Mouse (Mus musculus) CH12.LX (cell line): ENCODE results near the gene Scamp2. TPM values are rescaled to one million over a fixed set of nuclear protein-coding genes. Genes with fewer than 3 reads are reported as not detected.

Experiments used
- DNase-seq: peaks from one replicate; pipeline ENCODE4 v3.0.0-alpha.2; 2013; ENCODE audit errors: extremely low read depth
- H3K27ac ChIP-seq: 2 replicates; pipeline ENCODE4 v1.5.1; 2012; ENCODE audit warnings: low read depth, mild to moderate bottlenecking, control low read depth, moderate library complexity; ENCODE audit not compliant: insufficient read depth
- H3K27me3 ChIP-seq: replicated peaks from 2 replicates; pipeline ENCODE3; 2012; ENCODE audit warnings: inconsistent platforms
- H3K36me3 ChIP-seq, 2 experiments: replicated peaks in 1 of 2; 2 replicates each; pipeline versions ENCODE3 to v1.6.1; 2012; ENCODE audit warnings: inconsistent platforms in 1 of 2, low read length in 1 of 2, mild to moderate bottlenecking in 1 of 2, mixed read lengths in 1 of 2, moderate library complexity in 1 of 2; ENCODE audit not compliant: control insufficient read depth in 1 of 2, insufficient read depth in 1 of 2
- H3K4me1 ChIP-seq, 2 experiments: 2 replicates each; pipeline ENCODE4 v1.6.1; 2012; ENCODE audit warnings: inconsistent platforms in 1 of 2, moderate library complexity in 1 of 2; ENCODE audit not compliant: insufficient read depth in 2 of 2, control insufficient read depth in 1 of 2
- H3K4me2 ChIP-seq: 2 replicates; pipeline ENCODE4 v1.6.1; 2012; ENCODE audit warnings: low read depth, mild to moderate bottlenecking, control low read depth; ENCODE audit not compliant: poor library complexity, insufficient read depth, severe bottlenecking
- H3K4me3 ChIP-seq, 3 experiments: fragments of 150-350 bp in 1 of 3; sonication (generic) in 1 of 3; replicated peaks in 1 of 3; 2 replicates each; pipeline versions ENCODE3 to v1.5.1; 2011 to 2012; ENCODE audit warnings: low read depth in 2 of 3, low read length in 2 of 3, mild to moderate bottlenecking in 2 of 3, moderate library complexity in 2 of 3, control low read depth in 1 of 3, improper control_type of control experiment in 1 of 3, inconsistent platforms in 1 of 3, mixed read lengths in 1 of 3; ENCODE audit not compliant: poor library complexity in 1 of 3
- H3K79me2 ChIP-seq: replicated peaks from 2 replicates; pipeline ENCODE4 v1.6.1; 2012; ENCODE audit warnings: mild to moderate bottlenecking, moderate library complexity; ENCODE audit not compliant: control insufficient read depth, poor library complexity, insufficient read depth, severe bottlenecking; ENCODE audit errors: extremely low read depth
- H3K9ac ChIP-seq: 2 replicates; pipeline ENCODE4 v1.6.1; 2012; ENCODE audit warnings: low read depth, mild to moderate bottlenecking, control low read depth, moderate library complexity; ENCODE audit not compliant: insufficient read depth
- H3K9me3 ChIP-seq: replicated peaks from 2 replicates; pipeline ENCODE3; 2012; ENCODE audit warnings: low read length, inconsistent platforms, mixed read lengths
- BHLHE40 ChIP-seq: IDR thresholded peaks from 2 replicates; pipeline ENCODE4 v1.6.1; 2011; ENCODE audit warnings: mild to moderate bottlenecking, low read depth, low read length, improper control_type of control experiment
- CHD1 ChIP-seq: IDR thresholded peaks from 2 replicates; pipeline ENCODE4 v1.6.1; 2012; ENCODE audit warnings: low read depth, low read length, improper control_type of control experiment, inconsistent platforms
- CHD2 ChIP-seq: IDR thresholded peaks from 2 replicates; pipeline ENCODE4 v1.6.1; 2011; ENCODE audit warnings: low read length, improper control_type of control experiment
- CTCF ChIP-seq, 2 experiments: IDR thresholded peaks in 1 of 2; conservative IDR thresholded peaks in 1 of 2; 2 replicates each; pipeline ENCODE4 v1.5.1; 2011 to 2012; ENCODE audit warnings: low read depth in 2 of 2, low read length in 2 of 2, improper control_type of control experiment in 1 of 2, inconsistent platforms in 1 of 2, mild to moderate bottlenecking in 1 of 2, moderate library complexity in 1 of 2
- E2F4 ChIP-seq: IDR thresholded peaks from 2 replicates; pipeline ENCODE4 v1.6.1; 2011; ENCODE audit warnings: low read depth, low read length, improper control_type of control experiment; ENCODE audit not compliant: insufficient replicate concordance
- ELF1 ChIP-seq: IDR thresholded peaks from 2 replicates; pipeline ENCODE4 v1.6.1; 2014; ENCODE audit warnings: low read depth, mild to moderate bottlenecking, inconsistent platforms, low read length, improper control_type of control experiment
- EP300 ChIP-seq: IDR thresholded peaks from 2 replicates; pipeline ENCODE4 v1.6.1; 2011; ENCODE audit warnings: low read length, improper control_type of control experiment
- ETS1 ChIP-seq: conservative IDR thresholded peaks from 2 replicates; pipeline ENCODE4 v1.6.1; 2012; ENCODE audit warnings: low read depth, mild to moderate bottlenecking, inconsistent platforms, low read length, improper control_type of control experiment, moderate library complexity
- HCFC1 ChIP-seq: IDR thresholded peaks from 2 replicates; pipeline ENCODE4 v1.6.1; 2012; ENCODE audit warnings: low read depth, mild to moderate bottlenecking, inconsistent platforms, low read length, improper control_type of control experiment
- IRF4 ChIP-seq: IDR thresholded peaks from 2 replicates; pipeline ENCODE4 v1.6.1; 2014; ENCODE audit warnings: low read depth, mild to moderate bottlenecking, inconsistent platforms, low read length, improper control_type of control experiment
- JUN ChIP-seq: IDR thresholded peaks from 2 replicates; pipeline ENCODE4 v1.6.1; 2011; ENCODE audit warnings: low read depth, mild to moderate bottlenecking, low read length, improper control_type of control experiment, moderate library complexity; ENCODE audit not compliant: insufficient read depth
- JUND ChIP-seq: conservative IDR thresholded peaks from 2 replicates; pipeline ENCODE4 v1.6.1; 2011; ENCODE audit warnings: low read depth, low read length, improper control_type of control experiment
- KAT2A ChIP-seq: IDR thresholded peaks from 2 replicates; pipeline ENCODE4 v1.6.1; 2012; ENCODE audit warnings: low read length, improper control_type of control experiment, inconsistent platforms; ENCODE audit not compliant: insufficient replicate concordance
- MAFK ChIP-seq: IDR thresholded peaks from 2 replicates; pipeline ENCODE4 v1.6.1; 2011; ENCODE audit warnings: low read length, improper control_type of control experiment; ENCODE audit not compliant: insufficient replicate concordance
- MAX ChIP-seq: IDR thresholded peaks from 2 replicates; pipeline ENCODE4 v1.6.1; 2011; ENCODE audit warnings: low read length, improper control_type of control experiment
- MAZ ChIP-seq: IDR thresholded peaks from 2 replicates; pipeline ENCODE4 v1.6.1; 2012; ENCODE audit warnings: low read depth, mild to moderate bottlenecking, inconsistent platforms, low read length, improper control_type of control experiment, moderate library complexity
- MEF2A ChIP-seq: IDR thresholded peaks from 2 replicates; pipeline ENCODE4 v1.6.1; 2014; ENCODE audit warnings: low read depth, mild to moderate bottlenecking, inconsistent platforms, low read length, improper control_type of control experiment, borderline replicate concordance
- MXI1 ChIP-seq: IDR thresholded peaks from 2 replicates; pipeline ENCODE4 v1.6.1; 2011; ENCODE audit warnings: mild to moderate bottlenecking, low read depth, low read length, improper control_type of control experiment
- MYC ChIP-seq: IDR thresholded peaks from 2 replicates; pipeline ENCODE4 v1.6.1; 2011; ENCODE audit warnings: low read depth, mild to moderate bottlenecking, improper control_type of control experiment, low read length
- NELFE ChIP-seq: IDR thresholded peaks from 2 replicates; pipeline ENCODE4 v1.6.1; 2011; ENCODE audit warnings: low read depth, low read length, improper control_type of control experiment
- NRF1 ChIP-seq: IDR thresholded peaks from 2 replicates; pipeline ENCODE4 v1.6.1; 2014; ENCODE audit warnings: low read depth, mild to moderate bottlenecking, inconsistent platforms, low read length, improper control_type of control experiment, moderate library complexity
- PAX5 ChIP-seq: IDR thresholded peaks from 2 replicates; pipeline ENCODE4 v1.6.1; 2012; ENCODE audit warnings: low read length, inconsistent platforms, mixed read lengths
- POLR2A ChIP-seq: IDR thresholded peaks from 2 replicates; pipeline ENCODE4 v1.6.1; 2011; ENCODE audit warnings: low read depth, mild to moderate bottlenecking, improper control_type of control experiment, low read length
- POLR2AphosphoS2 ChIP-seq: IDR thresholded peaks from 2 replicates; pipeline ENCODE4 v1.6.1; 2011; ENCODE audit warnings: low read depth, low read length, improper control_type of control experiment
- RAD21 ChIP-seq: IDR thresholded peaks from 2 replicates; pipeline ENCODE4 v1.6.1; 2011; ENCODE audit warnings: low read depth, mild to moderate bottlenecking, low read length, improper control_type of control experiment, moderate library complexity
- RCOR1 ChIP-seq: conservative IDR thresholded peaks from 2 replicates; pipeline ENCODE4 v1.6.1; 2012; ENCODE audit warnings: low read depth, mild to moderate bottlenecking, inconsistent platforms, low read length, improper control_type of control experiment
- SIN3A ChIP-seq: IDR thresholded peaks from 2 replicates; pipeline ENCODE4 v1.6.1; 2012; ENCODE audit warnings: low read length, improper control_type of control experiment, inconsistent platforms
- SMC3 ChIP-seq: IDR thresholded peaks from 2 replicates; pipeline ENCODE4 v1.6.1; 2011; ENCODE audit warnings: low read depth, low read length, improper control_type of control experiment
- TBP ChIP-seq: conservative IDR thresholded peaks from 2 replicates; pipeline ENCODE4 v1.6.1; 2011; ENCODE audit warnings: low read depth, low read length, improper control_type of control experiment
- TCF12 ChIP-seq: IDR thresholded peaks from 2 replicates; pipeline ENCODE4 v1.6.1; 2014; ENCODE audit warnings: low read depth, mild to moderate bottlenecking, inconsistent platforms, low read length, improper control_type of control experiment
- UBTF ChIP-seq: IDR thresholded peaks from 2 replicates; pipeline ENCODE4 v1.6.1; 2012; ENCODE audit warnings: low read depth, mild to moderate bottlenecking, inconsistent platforms, low read length, improper control_type of control experiment, moderate library complexity
- USF1 ChIP-seq: IDR thresholded peaks from 2 replicates; pipeline ENCODE4 v1.6.1; 2014; ENCODE audit warnings: low read depth, mild to moderate bottlenecking, inconsistent platforms, low read length, improper control_type of control experiment
- USF2 ChIP-seq: conservative IDR thresholded peaks from 2 replicates; pipeline ENCODE4 v1.6.1; 2011; ENCODE audit warnings: low read depth, low read length, improper control_type of control experiment
- ZC3H11A ChIP-seq: IDR thresholded peaks from 2 replicates; pipeline ENCODE4 v1.6.1; 2012; ENCODE audit warnings: low read depth, mild to moderate bottlenecking, inconsistent platforms, low read length, improper control_type of control experiment
- ZKSCAN1 ChIP-seq: IDR thresholded peaks from 2 replicates; pipeline ENCODE4 v1.6.1; 2012; ENCODE audit warnings: low read depth, inconsistent platforms, low read length, improper control_type of control experiment, borderline replicate concordance
- ZMIZ1 ChIP-seq: IDR thresholded peaks from 2 replicates; pipeline ENCODE4 v1.6.1; 2012; ENCODE audit warnings: low read depth, mild to moderate bottlenecking, inconsistent platforms, low read length, improper control_type of control experiment
- ZNF384 ChIP-seq: IDR thresholded peaks from 2 replicates; pipeline ENCODE4 v1.6.1; 2012; ENCODE audit warnings: low read depth, low read length, improper control_type of control experiment, inconsistent platforms
- dilution Hi-C: fragments of 300-500 bp; cut with MboI; formaldehyde crosslinking; loops from 2 replicates; pipeline ENCODE4 v1.14.3; 2020; ENCODE audit warnings: low sequenced_read_pairs; ENCODE audit not compliant: extremely low pct_unique_long_range_greater_than_20kb, extremely low pct_ligation_motif_present
- in situ Hi-C: fragments of 300-500 bp; cut with MboI; formaldehyde crosslinking; loops from 3 replicates; pipeline ENCODE4 v1.14.3; 2019; ENCODE audit warnings: low sequenced_read_pairs, low pct_ligation_motif_present, low pct_unique_long_range_greater_than_20kb, mixed read lengths
- polyA plus RNA-seq: library from polyadenylated mRNA; unstranded; fragments of >175 nt; gene quantifications from 2 replicates; pipeline ENCODE4 v1.2.1, GENCODE M21; 2012; ENCODE audit warnings: low read depth; ENCODE audit not compliant: insufficient read length
- total RNA-seq, 2 experiments: library from RNA; depleted of rRNA; stranded (reverse); fragments of 300-350 nt in 1 of 2; fragments of >200 nt in 1 of 2; gene quantifications; 2 replicates each; pipeline ENCODE4 v1.2.3; 2012 to 2014

The Scamp2 gene
- total and polyA plus RNA-seq, 3 experiments = 46.4 to 91.6 (median 52.2) TPM

GRCm38 (mm10) chr9:57562896-57563372 lies 2.2 kb downstream of the Scamp2 start:
- Histone ChIP-seq H3K4me2 (peak overlapping the region; percentile 88), H3K27ac (peak overlapping the region; percentile 30; the same call in 1 of the 2 replicates), H3K4me1 (peaks cover 18 to 71% of the 10 kb centered on the region in 2 experiments), H3K9ac (peak overlapping the region; percentile 42), H3K9me3 (no peaks in the 10 kb centered on the region), H3K4me3 (peak overlapping the region; percentile 46 to 96 (median 72)), H3K79me2 (peaks cover 60% of the 10 kb centered on the region), H3K27me3 (no peaks in the 10 kb centered on the region), H3K36me3 (peaks cover 11 to 29% of the 10 kb centered on the region in 2 experiments)
- DNase-seq = peak; percentile 69
- in situ Hi-C loops (no loop called here), dilution Hi-C loops (no loop called here)
- TF ChIP-seq NELFE (no peak), MEF2A (0 out of 2 replicates have a peak, but pooled peaks have one; percentile 23), MAFK (no peak), MXI1 (peak; percentile 55; the same call in 1 of the 2 replicates), PAX5 (no peak), E2F4 (no peak), USF1 (no peak), ETS1 (0 out of 2 replicates have a peak, but pooled peaks have one; percentile 16), TBP (no peak), BHLHE40 (no peak), KAT2A (no peak), HCFC1 (no peak), RCOR1 (no peak), ZKSCAN1 (no peak), ELF1 (0 out of 2 replicates have a peak, but pooled peaks have one; percentile 19), IRF4 (peak; percentile 63), CHD2 (no peak), MAX (no peak), ZMIZ1 (no peak), RAD21 (no peak), MYC (no peak), USF2 (no peak), MAZ (no peak), JUN (no peak), ZC3H11A (no peak), UBTF (no peak), EP300 (peak; percentile 64), CTCF (conservative IDR thresholded peaks at IDR 0.05 in 1 of 2, IDR thresholded peaks at IDR 0.05 in 1 of 2; ENCODE audit: low read depth in 2 of 2, low read length in 2 of 2) (no peak), ZNF384 (no peak), SIN3A (peak; percentile 50; the same call in 1 of the 2 replicates), POLR2A (no peak), JUND (no peak; the same call in 1 of the 2 replicates), CHD1 (no peak), NRF1 (no peak), POLR2AphosphoS2 (no peak), SMC3 (no peak), TCF12 (peak; percentile 50; the same call in 1 of the 2 replicates)
